Mouse (Mus musculus): Measurements from ENCODE around the gene Zfp524.

- TF ChIP-seq CTCF (IDR thresholded peaks at IDR 0.05; ENCODE audit: extremely low read depth, insufficient read depth, insufficient read length, insufficient replicate concordance) = 0 out of 2 replicates have a peak, but pooled peaks have one; percentile 32
- TF ChIP-seq POLR2A (IDR thresholded peaks at IDR 0.05; ENCODE audit: low read depth, low read length) = no peak
These were observed 43.6 kb downstream of the Zfp524 start for GRCm38 (mm10) chr7:5057804-5058203.

Data from spleen, adult 2 months (tissue).